Mouse (Mus musculus): ENCODE results near the gene Anapc2. TPM values are rescaled to one million over a fixed set of nuclear protein-coding genes. Genes with fewer than 3 reads are reported as not detected.
"Not testable (repeated sequence)": the region's sequence is repeated elsewhere in the genome, so short reads cannot be mapped to it uniquely, and the experiment has no call there.

Gene Anapc2
- total RNA-seq, 2 experiments from 2014 or later: 76.5 to 81.3 TPM

DNA sequence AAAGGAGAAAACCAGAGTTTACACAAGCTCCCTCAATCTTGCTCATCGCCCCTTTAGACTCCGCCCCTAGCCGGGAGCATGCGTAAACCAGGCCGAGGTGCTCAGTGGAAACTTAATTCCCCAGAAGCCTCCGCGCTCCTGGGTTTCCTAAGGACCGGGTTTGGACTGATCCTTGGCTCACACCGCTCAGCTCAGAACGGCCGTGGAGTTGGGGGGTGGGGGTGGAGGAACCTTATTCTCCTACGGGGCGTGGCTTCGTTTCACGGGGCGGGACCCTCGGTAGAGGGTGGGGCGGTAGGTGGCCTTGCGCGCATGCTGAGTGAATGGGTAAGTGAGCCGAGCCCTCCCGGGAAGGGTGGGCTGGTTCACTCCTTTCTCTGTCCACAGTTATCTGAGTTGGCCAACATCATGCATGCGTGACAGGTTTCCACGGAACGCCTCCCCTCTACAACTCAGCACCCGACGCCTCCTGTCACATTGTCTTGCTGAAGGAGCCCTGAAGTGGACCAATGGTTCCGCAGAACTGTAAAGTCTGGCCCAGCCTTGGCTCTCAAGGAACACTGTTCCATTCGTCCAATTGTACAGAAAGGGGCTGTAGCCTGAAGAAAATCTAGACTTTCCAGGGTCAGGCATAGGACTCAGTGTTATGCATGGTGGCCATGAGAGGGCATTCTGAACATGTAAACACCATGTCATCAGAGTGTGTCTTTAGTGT is 31.4 kb upstream of the Anapc2 start:
- peak; percentile 83 to 86 for DNase-seq

DNA sequence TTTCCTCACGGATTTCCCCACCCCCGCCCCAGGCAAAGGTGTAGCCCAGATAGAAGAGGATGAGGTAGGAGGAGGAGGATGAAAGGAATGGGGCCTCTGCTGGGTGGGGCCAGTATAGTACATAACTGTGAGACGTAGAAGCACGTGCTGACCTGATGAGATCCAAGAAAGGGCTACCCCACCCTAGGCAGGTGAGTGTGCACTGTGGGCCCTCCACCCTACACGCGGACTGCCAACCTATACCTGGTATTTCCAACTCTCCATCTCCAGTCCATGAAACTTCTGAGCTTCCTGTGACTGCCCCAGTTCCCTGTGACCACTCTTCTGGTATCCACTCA is 30.9 kb upstream of the Anapc2 start:
- no peak for DNase-seq

- DNase-seq: peak in 1 of 2 experiments; percentile 25
Measured at GRCm38 (mm10) chr2:25242101-25242506, 30.2 kb upstream of the Anapc2 start, which contains the start of the genes Rnf208 and Cysrt1. Gene Rnf208 (plus strand): TSS chr2:25242255. Gene Cysrt1 (minus strand): TSS chr2:25242452.

GRCm38 (mm10) chr2:25243342-25243741 is 28.9 kb upstream of the Anapc2 start:
- no peak for DNase-seq

- no peak for DNase-seq
Measured at GRCm38 (mm10) chr2:25244144-25244543, 28.1 kb upstream of the Anapc2 start.

GRCm38 (mm10) chr2:25246183-25247072 is 25.9 kb upstream of the Anapc2 start, which contains the start of gene AL732309.1:
Gene AL732309.1 (minus strand): TSS chr2:25246863.
- DNase-seq: no peak

DNA sequence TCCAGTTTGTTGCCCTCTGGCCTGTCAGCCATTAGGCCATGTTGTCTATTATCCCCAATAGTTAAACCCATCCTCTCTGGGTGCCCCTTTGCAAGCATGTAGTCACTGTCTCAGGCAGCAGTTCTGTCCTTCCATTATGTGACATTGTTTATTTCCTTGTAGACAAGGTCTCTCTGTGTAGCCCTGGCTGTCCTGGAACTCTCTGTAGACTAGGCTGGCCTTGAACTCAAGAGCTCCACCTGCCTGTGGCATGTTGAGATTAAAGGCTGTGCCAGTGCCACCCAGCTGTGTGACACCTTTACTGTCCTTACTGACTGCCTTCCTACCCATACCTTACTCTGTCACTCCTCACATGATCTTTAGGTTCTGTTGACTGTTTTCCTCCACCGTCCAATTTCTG is 19.9 kb upstream of the Anapc2 start:
- peak; percentile 30 to 36 for DNase-seq

DNA sequence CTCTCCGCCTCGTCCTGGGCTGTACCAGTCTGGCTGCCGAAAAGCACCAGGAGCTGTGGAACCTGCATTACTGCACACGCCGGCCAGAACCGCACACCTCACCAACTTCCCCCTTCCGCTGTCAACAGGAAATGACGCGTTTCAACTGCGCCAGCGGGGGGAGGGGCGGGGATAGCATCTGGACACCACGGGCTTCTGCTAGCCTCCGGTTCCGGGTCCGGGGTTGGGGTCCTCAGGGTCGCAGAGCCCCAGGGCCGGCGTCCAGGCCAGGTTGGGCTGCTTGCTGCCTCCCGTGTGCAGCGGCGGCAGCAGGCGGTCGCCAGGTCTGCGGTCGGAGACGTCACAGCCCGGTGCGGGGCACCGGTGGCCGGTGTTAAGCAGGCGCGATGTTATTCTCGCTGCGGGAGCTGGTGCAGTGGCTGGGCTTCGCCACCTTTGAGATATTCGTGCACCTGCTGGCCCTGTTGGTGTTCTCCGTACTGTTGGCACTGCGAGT is 16.9 kb upstream of the Anapc2 start, which contains the start of gene Tmem203:
Tmem203 (plus strand) TSS at position 156 of the 496 bp plus-strand sequence.
- DNase-seq: peak; percentile 92 to 93

DNA sequence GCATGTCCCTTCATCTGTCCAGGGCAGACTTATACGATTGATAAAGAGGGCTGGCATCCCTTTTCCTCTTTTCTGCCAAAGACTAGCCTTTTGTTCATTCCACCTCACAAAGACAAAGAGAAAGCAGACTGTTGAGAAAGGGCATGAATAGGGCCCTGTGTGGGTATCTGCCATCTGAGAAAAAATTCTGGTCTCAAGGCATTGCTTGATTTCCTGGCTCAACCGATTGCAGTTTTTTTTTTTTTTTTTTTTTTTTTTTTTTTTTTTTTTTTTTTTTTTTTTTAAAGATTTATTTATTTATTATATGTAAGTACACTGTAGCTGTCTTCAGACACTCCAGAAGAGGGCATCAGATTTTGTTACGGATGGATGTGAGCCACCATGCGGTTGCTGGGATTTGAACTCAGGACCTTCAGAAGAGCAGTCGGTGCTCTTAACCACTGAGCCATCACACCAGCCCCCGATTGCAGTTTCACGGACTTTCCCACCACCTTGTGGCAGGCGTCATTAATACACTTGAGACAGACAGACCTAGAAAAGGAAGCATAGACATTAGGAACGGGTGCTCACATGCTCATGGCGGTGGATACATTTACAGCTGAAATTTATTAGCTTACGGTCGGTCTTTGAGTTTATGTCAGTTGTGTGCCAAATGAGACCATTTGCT is 15.7 kb upstream of the Anapc2 start:
- DNase-seq: peak; percentile 36 to 56

DNA sequence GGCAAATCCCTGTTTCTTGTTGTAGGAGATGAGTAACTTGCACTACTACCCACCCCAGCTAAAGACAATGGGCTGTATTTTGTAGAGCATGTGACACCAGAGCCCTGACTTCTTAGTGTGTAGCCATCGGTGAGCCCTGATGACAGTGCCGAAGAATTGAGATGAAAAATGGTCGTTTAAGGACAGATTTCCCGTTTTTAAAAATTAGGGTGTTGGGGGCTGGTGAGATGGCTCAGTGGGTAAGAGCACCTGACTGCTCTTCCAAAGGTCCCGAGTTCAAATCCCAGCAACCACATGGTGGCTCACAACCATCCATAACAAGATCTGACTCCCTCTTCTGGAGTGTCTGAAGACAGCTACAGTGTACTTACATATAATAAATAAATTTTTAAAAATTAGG is 15.0 kb upstream of the Anapc2 start:
- DNase-seq: not testable (repeated sequence)

DNA sequence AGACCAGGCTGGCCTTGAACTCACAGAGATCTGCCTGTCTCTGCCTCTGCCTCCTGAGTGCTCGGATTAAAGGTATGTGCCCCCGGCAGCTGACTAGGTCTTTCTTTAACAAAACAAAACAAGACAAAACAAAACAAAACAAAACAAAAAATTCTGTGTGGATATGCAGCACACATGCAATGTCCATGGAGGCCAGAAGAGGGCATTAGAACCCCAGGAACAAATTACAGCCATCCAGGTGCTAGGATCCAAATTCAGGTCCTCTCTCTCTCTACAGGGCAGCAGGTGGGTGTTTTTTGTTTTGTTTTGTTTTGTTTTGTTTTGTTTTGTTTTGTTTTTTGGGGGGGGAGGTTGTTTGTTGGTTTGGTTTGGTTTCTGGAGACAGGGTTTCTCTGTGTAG is 13.4 kb upstream of the Anapc2 start:
- DNase-seq: no peak

GRCm38 (mm10) chr2:25261870-25262269 is 10.4 kb upstream of the Anapc2 start:
- no peak for DNase-seq

- DNase-seq: peak; percentile 98
Measured at GRCm38 (mm10) chr2:25262291-25262767, 9.9 kb upstream of the Anapc2 start, which contains the start of gene Tprn. Gene Tprn (plus strand): TSS chr2:25262618.

DNA sequence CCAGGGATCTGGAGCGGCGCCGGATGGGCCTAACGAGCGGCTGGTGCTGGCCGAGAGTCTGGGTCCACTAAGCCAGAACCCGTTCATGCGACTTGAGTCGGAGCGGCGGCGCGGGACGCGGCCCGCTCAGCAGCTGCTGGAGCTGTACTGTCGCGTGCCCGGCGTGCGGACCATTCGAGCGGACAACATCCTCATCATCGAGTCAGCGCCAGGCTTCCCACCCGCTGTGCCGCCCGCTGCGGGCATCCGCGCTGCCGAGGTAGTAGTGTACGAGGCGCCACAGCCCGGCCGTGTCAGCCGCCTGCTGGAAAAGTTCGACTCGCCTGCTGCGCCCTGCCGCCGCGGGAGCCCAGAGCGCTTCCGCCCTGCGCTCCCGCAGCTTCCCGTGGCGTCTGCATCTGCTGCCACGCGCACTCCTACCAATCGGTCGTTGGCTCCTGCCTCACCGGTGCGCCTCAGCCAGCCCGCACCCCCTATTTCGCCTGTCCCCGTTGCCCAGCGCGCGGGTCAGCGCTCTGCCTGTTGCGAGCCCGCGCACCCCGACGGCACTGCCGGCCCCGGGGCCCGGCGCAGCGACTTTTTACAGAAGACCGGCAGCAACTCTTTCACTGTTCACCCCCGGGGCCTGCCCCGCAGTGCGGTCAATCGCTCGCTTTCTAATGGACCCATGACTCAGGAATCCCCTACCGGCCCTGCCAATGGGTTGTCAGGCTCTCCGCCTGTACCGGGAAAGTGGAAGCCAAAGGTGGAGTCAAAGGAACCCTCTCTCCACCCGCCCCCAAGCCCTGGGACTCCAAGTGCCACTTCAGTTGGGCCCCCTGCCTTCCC is 9.3 kb upstream of the Anapc2 start:
- peak; percentile 51 for DNase-seq

- DNase-seq: no peak
Measured at GRCm38 (mm10) chr2:25263623-25264285, 8.5 kb upstream of the Anapc2 start.

DNA sequence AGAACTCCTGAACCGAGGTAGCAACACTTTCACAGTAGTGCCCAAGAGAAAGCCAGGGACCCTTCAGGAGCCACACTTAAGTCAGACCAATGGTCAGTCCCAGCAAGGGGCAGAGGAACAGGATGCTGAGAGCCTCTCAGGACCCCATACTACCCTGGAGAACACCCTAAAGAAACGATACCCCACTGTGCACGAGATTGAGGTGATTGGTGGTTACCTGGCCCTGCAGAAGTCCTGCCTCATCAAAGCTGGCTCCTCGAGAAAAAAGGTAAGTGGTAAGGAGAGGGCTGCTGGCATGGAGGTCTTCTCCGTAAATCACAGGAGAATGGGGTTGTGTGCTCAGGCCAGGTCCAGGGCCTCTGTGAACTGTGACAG is 8.0 kb upstream of the Anapc2 start:
- no peak for DNase-seq

- no peak for DNase-seq
Measured at GRCm38 (mm10) chr2:25264851-25265250, 7.4 kb upstream of the Anapc2 start.

GRCm38 (mm10) chr2:25265897-25266656 is 6.2 kb upstream of the Anapc2 start:
- no peak for DNase-seq

DNA sequence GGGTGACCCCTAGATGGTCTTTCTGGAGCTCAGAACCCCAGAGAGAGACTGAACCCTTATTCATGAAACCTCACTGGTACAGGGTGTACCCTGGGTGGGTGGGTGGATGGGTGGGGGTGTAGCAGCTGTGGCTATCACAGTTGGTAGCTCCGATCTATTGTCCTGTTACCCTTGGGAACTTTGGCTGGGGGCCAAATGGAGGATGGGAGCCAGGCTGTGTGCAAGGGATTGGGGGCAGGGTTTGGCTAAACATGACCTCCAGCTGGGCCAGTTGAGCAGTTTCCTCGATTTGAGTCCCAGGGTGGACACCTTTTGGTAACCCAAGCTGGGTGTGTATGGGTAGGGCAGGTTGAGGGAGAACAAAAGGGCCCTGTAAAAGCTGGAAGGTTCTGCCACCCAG is 5.6 kb upstream of the Anapc2 start:
- no peak for DNase-seq

DNA sequence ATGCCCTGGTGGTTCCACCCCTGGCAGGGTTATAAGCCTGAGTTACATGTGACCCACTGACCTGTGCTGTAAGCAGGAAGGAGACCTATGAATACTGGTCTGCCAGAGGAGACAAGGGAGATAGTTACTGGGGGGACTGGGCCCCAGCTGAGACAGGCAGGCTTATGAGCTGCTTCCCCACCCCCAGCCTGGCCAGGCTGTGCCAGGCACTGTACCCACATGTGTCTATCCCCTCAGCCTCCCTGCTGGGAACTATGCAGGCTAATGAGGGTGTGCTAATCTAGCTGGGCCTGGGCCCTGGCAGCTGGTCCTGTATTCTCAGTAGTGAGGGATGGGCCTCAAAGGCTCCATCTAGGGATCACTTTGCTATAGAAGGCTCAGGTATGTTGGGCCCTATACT is 5.0 kb upstream of the Anapc2 start:
- DNase-seq: no peak

All from adrenal gland, postnatal 36 days (tissue).